Mouse (Mus musculus): ENCODE measurements around the gene Cdc42ep4. TPM values are rescaled to one million over a fixed set of nuclear protein-coding genes. Genes with fewer than 3 reads are reported as not detected.
A peak's percentile ranks its signal among the peaks of the same experiment; 100 is the strongest.

Gene Cdc42ep4
- polyA plus RNA-seq, 2 experiments from 2014 or later, result 2.4 to 2.5 TPM

DNA sequence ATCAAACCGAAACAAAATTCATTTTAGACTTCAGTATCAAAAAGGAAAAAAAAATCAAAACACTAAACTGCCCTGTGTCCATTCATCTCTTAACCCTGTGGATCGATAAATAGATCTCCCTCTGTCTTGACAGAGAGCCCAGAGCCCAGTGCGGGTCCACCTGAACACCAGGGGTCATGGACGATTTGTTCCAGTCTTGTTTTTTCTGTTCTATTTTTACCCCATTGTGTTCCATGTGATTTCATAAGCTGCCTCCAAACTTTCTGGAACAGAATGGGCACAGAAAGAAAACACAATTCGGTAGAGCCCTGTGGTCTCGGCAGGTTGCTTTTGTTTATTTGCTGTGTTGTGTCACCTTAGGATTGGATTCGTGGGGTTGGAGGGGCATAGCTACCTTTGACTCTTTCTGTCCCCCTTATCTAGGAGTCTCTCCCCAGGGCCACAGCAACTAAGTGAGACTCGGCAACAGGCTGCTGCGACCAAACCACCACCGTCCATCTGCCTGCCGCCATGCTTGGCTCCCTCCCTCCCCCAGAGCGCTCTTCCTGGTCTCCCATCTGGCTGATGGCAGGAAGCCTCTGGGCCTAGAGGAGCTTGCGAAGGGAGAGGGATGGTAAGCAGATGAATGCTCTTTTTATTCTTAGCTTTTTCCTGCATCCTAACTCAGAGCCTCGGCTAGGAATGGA, 29.1 kb downstream of the Cdc42ep4 start:
- no peak for ATAC-seq

DNA sequence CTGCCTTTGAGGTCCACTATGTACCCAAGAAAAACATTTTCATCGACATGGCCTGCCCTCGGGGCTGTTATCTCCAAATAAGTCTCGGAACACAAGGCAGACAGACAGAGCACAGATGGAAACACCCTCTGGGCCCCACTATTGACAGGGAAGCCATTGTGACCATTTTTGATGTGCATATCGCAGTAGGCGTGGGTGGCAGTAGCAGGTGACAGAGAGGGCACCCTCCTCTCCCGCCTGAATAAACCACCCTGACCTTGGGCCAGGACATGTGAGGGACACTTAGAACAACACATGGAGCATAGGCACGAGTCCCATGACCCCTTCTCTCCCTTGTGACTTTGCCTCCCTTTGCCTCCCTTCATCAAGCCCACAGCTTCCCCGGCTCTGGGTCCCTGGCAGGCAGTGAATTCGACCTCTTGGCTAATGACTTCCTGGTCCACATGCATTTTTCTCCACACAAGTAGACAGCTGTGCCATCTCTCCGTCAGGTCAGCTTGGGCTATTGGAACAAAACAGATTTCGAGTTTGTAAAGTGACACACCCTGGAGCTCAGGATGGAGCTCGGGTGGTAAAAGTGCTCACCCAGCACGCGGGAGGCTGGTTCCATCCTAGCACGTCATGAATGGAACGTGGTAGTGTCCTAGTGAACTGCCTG, 33.8 kb downstream of the Cdc42ep4 start:
- ATAC-seq, result no peak

DNA sequence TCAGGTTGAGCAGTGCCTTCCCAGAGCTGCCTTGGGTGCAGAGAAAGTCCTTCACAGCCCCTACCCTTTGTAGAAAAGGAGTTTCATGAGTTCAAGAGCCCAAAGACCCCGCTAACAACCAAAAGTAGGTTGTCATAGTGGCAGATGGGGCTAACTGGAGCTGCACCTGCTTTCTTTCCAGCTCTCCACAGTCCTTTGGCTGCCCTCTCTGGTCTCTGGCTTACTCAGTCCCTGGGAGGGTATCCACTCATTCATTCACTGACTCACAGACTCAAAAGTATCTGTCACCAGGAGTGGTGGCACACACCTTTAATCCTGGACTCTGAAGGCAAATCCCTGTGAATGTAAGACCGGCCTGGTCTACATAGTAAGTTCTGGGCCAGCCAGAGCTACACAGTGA, 35.5 kb downstream of the Cdc42ep4 start:
- ATAC-seq, result no peak

DNA sequence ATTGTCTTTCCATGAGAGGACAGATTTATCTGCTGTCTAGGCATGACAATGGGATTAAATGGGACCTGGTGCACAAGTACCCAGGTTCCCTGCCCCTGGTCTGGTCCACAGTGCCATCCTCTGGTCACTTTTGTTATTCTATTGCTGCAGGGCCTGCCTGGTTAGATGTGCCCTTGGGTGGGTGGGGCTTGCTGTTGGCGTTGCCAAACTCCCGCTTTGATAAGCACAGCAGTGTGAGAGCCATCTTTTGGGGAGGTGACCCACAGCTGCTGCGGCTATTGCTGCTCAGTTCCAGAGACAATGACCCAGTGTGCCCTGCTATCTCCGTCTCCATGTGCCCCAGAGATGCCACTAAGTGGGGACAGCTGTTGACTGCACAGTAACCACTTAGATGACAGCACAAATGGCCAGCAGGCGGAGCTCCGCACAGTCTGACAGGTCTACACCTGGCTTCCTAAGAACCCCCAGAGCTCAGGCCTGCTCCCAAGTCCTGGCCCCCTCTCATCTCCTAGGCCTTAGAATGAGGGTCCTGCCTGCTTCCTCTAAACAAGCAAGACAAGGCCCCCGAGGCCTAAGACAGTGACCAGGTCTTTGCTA, 36.5 kb downstream of the Cdc42ep4 start:
- ATAC-seq, result no peak

- no peak for ATAC-seq
Measured at GRCm38 (mm10) chr11:113711061-113711460, 40.6 kb downstream of the Cdc42ep4 start.

GRCm38 (mm10) chr11:113710257-113710777, 41.4 kb downstream of the Cdc42ep4 start:
- ATAC-seq, result no peak

DNA sequence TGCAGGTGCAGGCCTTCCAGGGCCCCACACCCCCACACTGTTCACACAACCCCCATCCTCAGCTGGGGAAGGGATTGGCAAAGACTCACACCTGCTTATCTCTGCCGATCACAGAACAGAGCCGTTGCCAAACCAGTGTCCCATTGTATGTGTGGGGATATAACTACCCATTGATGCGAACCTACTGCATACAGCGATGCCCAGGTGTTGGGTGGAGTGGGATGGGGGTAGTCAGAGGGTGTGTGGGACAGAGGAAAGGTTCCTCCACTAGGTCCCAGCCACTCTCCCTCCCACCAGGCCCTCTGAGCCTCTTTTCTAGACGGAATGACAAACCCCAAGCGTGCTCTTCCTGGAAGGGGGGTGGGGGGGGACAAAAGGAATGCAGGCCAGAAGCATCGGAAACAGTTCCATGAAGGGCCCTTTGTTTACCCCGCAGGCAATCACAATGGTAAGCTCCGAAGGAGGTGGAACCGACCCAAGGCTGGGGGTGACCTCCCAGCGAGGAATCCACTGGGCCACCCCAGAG, 41.9 kb downstream of the Cdc42ep4 start, which contains the start of gene Cpsf4l:
Gene Cpsf4l, minus strand, starts transcription at position 287 of the 526 bp plus-strand sequence.
- no peak for ATAC-seq

DNA sequence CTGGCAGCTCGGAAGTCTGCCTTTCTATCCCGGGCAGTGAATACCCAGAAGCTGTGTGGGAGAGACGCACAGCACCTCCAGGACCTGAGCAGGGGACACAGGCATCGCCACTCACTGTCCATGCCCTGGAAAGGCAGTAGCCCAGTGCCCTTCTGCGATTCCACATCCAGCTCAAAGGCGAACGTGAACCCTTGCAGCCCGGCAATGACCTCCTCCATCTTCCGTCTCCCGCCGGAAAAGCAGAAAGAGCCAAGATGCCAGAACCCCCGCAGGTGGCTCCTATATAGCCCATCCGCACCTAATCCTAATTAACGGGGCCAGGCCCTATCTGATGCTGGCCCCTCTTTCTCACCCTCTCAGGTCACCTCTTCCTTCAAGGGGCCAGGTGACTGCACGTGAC, 42.4 kb downstream of the Cdc42ep4 start:
- ATAC-seq, result no peak

GRCm38 (mm10) chr11:113708629-113709213, 43.0 kb downstream of the Cdc42ep4 start:
- no peak for ATAC-seq

DNA sequence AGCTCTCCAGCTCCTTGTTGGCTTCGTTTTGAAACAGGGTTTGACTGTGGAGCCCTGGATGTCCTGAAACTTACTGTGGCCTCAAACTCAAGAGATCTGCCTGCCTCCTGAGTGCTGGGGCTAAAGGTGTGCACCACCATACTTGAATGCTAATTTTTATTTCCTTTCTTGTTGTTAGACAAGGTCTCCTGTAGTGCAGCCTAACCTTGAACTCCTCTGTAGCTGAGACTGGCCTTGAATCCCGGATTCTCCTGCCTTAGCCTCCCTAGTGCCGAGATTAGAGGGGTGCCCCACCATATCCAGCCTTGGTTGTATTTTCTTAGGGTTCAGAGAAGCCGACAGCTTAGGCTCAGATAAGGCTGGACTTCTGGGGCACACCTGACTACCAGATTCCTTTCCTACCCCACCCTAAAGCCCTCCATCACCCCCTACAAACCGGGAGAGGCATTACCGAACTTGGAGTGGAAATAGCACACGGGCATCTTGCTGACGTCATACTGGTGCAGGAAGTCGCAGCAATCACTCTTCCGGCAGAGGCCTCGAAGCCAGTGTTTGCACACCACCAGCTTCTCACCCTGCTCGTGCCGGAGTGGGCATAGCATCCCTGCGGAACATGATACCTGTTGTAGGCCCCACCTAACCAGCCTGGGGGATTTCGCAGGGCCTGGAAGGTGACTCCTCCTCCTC, 45.6 kb downstream of the Cdc42ep4 start:
- no peak for ATAC-seq

DNA sequence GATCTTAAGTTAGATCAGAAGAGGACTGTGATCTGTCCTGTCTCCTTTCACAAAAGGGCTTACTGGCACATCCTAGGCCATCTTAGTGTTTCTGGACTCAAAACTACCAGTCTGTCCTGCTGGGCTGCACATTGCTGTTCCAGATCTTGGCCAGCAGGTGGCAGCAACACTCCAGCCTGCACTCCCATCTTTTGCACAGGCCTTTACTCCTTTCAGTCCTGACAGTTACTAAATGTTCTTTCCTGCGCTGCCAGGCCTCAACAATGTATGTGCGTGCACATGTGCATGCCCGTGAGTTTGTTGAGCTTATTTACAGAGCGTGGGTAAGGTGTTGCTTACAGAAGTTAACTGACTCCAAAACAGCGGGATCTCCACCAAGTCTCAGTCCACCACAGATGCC, 47.9 kb downstream of the Cdc42ep4 start:
- peak; percentile 72 for ATAC-seq

DNA sequence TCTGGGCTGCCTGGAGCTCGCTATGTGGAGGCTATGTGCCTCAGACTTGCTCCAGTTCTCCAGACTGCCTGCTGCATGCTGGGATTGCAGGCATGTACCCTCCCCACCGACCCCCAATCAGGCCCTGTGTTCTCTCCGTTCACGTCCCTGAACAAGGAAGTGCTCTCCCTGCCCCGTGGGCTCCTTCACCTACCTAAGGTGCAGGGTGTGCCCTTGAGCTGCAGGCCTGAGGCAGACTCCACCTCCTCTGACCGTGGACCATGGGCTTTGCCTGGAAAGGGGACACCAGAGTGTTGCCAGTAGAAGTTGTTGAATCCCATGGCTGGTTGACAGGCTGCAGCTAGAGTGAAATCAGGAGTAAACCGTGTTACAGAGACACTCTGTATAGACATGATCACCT, 52.0 kb downstream of the Cdc42ep4 start:
- ATAC-seq, result no peak

DNA sequence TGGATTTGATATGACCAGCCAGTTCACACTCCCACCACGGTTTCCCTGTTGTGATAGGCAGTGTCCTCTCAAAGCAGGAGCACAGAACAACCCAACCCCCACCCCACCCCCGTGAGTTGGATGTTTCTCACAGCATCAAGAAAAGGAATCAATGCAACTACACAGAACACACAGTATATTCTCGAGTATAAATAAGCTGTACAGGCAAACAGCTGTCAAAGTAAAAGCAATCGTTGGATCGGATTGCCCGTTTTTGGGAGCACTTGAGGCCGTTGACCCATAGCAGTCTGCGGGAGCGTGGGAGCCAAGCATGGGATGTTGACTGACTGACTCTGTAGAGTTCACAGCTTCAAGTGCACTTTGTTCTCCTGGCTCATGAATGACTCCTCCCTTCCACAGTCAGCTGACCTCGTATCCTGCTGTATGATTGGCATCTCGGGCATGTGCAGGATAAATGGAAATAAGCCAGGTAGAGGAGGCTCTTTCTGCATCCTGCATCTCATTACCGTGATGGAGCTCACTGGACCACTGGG, 53.6 kb downstream of the Cdc42ep4 start:
- ATAC-seq, result no peak

DNA sequence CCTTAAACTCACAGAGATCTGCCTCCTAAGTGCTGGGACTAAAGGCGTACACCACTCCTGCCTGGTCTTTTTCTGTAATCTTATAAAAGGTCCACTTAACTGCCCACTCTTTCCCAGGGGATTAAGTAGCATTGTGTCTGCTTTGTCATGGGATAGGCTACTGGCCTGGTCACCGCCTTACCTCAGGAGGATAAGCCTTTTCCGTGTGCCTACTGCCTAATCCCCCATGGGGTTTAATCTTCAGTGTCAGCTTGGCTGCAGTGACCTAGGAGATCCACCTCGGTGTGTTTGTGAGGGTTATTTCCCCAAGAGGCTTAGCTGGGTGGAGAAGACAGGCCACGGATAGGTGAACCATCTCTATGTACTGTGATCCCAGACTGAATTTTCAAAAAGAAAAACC, 54.1 kb downstream of the Cdc42ep4 start:
- no peak for ATAC-seq

GRCm38 (mm10) chr11:113691851-113692250, 59.8 kb downstream of the Cdc42ep4 start:
- ATAC-seq, result no peak

DNA sequence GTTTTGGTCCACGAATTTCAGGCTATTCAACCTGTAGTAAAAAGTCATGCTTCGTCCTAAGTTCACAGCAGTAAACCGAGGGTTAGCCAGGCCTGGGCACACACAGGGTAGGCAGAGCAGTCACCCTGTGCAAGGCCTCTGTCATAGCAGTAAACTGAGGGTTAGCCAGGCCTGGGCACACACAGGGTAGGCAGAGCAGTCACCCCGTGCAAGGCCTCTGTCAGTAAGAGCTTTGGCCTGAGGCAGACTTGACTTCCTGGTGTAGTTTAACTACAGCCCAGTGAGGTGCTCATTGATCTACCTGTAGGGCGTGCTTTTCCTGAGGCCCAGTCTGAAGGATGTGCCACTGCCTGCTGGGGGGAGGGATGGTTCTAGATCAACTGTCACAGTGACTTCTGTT, 60.4 kb downstream of the Cdc42ep4 start:
- no peak for ATAC-seq

- ATAC-seq, result no peak
Measured at GRCm38 (mm10) chr11:113690506-113690905, 61.2 kb downstream of the Cdc42ep4 start.

DNA sequence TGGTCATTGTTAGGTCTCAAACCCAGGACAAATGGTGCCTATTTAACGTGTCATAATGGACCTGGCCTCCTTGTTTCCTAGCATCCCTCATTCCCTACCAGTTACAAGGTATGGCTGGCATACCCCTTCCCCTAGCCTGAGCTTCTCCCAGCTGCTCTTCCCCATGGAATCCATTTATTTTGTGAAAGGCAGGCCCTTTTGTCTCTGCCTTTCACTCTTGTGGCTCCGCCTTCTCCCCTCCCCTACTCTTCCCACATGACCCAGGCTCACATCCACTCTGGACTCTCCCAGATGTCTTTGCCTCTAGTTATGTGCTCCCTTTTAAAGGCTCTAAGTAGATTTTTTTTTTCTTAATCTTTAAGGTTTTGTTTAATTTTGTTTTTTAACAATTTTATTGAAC, 64.7 kb downstream of the Cdc42ep4 start:
- ATAC-seq, result no peak

GRCm38 (mm10) chr11:113684707-113685426, 66.8 kb downstream of the Cdc42ep4 start:
- ATAC-seq, result no peak

GRCm38 (mm10) chr11:113683957-113684706, 67.5 kb downstream of the Cdc42ep4 start, which contains the start of the genes Fam104a and D11Wsu47e:
Gene Fam104a, minus strand, starts transcription at chr11:113684155.
Gene D11Wsu47e, plus strand, starts transcription at chr11:113684412.
- ATAC-seq, result peak; percentile 87

- no peak for ATAC-seq
Measured at GRCm38 (mm10) chr11:113683627-113683956, 68.1 kb downstream of the Cdc42ep4 start.
